Mouse (Mus musculus): ENCODE data around the gene Chek2.
"Not testable (repeated sequence)": the region's sequence is repeated elsewhere in the genome, so short reads cannot be mapped to it uniquely, and the experiment has no call there.

Chek2 gene

DNA sequence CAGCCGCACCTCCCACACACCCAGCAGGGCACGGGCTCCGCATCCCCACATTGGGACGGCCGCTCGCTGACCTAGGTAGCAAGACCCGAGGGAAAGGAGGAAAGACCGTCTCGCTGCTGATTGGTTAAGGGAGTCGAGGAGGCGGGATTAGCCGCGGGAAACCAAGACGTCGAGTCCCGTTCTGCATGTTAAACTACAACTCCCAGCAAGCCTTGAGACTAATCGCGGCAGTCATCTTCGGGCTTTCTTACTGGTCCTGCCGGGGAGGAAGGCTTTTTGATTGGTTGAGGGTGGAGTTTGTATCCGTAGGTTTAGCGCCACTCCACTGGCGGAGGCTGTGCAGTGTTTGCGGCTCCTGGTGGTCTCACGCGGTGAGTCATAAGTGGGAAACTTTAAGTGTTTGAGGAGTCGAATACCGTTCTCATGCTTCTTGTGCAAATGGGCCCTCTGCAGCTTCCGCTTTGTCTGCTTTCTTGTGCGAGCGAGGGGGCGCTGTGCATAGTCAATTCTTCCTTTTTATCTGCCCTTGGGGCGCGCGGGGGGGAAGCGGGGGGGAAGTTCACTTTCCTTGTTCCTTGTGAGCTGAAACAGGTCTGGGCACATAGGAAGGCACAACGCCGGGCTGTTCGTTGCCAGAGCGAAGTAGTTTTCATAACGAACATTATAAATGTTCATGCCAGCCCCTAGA is at the start of gene Chek2, which contains the start of gene Hscb:
Chek2 (plus strand) TSS at position 302 of the 688 bp plus-strand sequence.
Hscb (minus strand) TSS at position 100 of the 688 bp plus-strand sequence.
- in situ Hi-C loops (cut with MboI; ENCODE audit: low sequenced_read_pairs): no loop called here

DNA sequence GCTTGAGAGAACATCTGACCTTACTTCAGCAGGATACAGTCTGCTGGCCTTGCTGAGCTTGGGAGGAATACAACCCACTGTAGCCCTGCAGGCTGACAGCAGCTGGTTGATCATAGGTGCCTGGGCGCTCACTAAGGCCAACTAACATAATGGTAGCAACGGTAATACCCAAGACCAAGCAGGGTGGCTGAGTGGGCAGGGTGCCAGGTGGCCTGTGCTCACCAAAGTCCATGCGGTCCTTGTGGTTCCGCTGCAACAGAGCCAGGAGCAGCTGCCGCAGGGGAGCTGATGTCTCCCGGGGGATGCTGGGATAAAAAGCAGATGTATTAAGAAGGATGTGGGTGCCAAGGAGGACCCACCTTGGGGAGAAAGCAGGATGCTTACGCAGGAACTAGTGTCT is 45.4 kb upstream of the Chek2 start:
- in situ Hi-C loops (cut with MboI; ENCODE audit: low sequenced_read_pairs): no loop called here

- in situ Hi-C loops (cut with MboI; ENCODE audit: low sequenced_read_pairs): no loop called here
Measured at GRCm38 (mm10) chr5:110797696-110798095, 42.1 kb upstream of the Chek2 start.

GRCm38 (mm10) chr5:110801036-110801624 is 38.6 kb upstream of the Chek2 start:
- in situ Hi-C loops (cut with MboI; ENCODE audit: low sequenced_read_pairs): no loop called here

GRCm38 (mm10) chr5:110802186-110802585 is 37.6 kb upstream of the Chek2 start:
- in situ Hi-C loops (cut with MboI; ENCODE audit: low sequenced_read_pairs): no loop called here

DNA sequence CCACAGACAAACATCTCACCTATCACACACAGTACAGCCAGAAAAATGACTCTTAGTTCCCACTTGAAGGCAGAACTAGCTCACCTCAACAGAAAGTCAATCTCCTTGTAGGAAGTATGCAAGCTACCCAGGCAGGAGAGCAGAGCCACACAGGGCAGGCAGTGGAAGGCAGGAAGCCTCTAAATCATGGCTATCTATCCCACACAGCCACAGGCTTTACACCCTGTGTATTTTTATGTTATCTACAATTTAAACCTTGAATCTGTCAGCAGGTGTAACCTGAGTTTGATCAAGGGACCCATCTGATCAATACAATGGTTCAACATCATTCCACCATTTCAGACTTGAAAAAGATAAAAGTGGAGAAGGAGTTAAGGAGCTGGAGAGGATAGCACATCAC is 37.0 kb upstream of the Chek2 start:
- in situ Hi-C loops (cut with MboI; ENCODE audit: low sequenced_read_pairs): no loop called here

DNA sequence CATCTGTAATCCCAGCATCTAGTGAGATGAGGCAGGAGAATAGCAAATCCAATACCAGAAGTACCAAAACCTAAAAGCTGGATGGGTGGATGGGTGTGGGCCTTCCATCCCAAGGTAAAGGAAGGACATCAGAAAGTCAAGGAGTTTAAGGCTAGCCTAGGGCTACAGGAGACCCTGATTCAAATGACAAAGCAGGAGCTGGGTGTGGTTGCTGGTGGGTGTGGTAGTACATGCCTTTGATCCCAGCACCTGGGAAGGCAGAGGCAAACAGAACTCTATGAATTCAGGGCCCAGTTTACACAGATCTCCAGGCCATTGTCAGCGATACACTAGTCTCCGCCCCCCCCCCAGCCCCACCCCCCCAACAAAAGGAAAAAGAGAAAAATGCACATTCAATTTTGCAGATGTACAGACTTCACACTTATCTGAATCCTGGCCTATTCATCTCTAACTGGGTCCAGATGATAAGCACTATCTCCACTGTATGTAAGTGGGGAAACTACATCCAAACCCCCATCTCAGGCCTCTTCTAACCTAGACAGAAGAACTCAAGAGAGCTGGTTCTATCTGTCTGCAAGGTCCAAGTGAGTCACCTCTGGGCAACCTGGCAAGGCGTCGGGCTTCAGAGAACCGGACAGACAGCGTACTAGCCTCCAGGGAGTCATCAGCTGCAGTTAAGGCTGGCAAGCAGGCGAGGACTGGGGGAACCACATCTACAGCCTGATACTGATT is 35.6 kb upstream of the Chek2 start:
- in situ Hi-C loops (cut with MboI; ENCODE audit: low sequenced_read_pairs): no loop called here

GRCm38 (mm10) chr5:110806154-110806553 is 33.6 kb upstream of the Chek2 start:
- in situ Hi-C loops (cut with MboI; ENCODE audit: low sequenced_read_pairs): no loop called here

GRCm38 (mm10) chr5:110806676-110807075 is 33.1 kb upstream of the Chek2 start:
- in situ Hi-C loops (cut with MboI; ENCODE audit: low sequenced_read_pairs): no loop called here

DNA sequence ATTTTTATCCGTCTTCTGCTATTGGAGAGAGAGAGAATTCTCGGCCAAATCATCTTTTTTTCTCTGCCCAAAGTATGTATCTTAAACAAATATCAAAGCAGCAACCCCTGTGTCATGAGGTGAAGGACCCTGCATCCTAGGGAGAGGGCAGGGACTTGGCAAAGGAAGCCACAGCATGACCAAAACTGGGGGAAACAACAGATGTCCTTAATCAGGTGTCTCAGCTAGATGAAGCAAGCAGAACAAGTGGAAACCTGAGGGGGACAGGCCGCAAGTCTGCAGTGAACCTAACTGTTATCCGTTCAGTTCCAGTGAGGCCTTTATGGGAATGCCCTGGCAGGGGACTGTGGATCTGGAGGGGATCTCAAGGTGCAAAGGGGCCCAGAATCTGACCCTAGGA is 32.3 kb upstream of the Chek2 start:
- in situ Hi-C loops (cut with MboI; ENCODE audit: low sequenced_read_pairs): no loop called here

DNA sequence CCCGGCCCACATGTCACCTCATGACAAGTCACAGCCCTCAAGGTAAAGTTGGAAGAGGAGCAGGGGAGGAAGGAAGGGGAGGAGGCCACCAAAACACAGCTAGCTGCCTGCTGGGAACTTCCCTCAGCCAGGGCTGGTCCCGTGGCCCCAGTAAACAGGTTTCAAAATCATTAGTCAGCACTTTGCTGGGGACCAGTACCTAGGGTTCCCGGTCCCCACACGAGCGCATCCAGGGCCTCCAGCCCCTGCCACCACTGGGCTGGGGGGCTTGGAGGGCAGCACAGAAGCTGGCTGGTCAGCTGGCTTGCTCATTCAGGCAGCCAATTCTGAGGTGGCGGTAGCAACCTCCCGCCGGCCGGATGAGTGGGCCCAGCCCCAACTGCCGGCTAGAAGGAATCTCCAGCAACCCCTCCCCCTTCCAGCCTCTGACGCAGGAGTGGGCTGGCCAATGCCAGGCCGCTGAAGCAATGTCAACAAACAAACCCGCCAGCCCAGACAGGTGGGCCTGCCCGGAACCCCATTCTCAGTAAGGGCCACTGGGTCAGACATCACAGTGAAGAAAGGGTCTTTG is 31.6 kb upstream of the Chek2 start:
- in situ Hi-C loops (cut with MboI; ENCODE audit: low sequenced_read_pairs): no loop called here

- in situ Hi-C loops (cut with MboI; ENCODE audit: low sequenced_read_pairs): no loop called here
Measured at GRCm38 (mm10) chr5:110808821-110809666, 30.7 kb upstream of the Chek2 start.

DNA sequence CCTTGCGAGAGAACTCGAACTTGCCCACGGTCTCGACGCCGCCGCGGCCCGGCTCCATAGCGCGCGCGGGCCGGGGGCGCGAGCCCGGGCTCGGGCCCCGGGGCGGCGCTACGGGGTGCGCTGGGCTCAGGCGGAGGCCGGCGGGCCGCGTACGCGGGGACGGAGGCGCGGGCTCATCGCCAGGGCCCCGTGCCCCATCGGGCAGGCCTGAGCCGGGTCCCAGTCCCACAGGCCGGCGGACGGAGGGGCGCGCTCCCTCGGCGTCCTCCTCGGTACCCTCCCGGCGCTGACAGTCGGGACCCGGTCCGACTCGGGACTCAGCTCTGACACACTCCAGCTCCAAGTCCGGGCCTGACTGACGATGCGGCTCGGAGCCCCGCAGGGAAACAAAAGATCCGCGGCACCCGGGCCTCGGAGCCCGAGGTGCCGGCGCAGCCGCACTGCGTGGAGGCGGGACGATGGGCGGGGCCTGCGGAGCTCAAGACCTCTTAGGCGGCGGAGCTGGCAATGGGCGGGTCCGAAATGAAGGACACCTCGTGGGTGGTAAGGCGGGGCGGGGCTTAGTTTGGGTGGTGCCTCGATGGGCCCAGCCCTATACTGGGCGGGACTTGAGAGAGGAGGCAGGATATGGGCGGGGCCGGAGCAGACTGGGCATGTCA is 30.0 kb upstream of the Chek2 start, which contains the start of gene Ulk1:
Ulk1 (minus strand) TSS at position 431 of the 659 bp plus-strand sequence.
- in situ Hi-C loops (cut with MboI; ENCODE audit: low sequenced_read_pairs): no loop called here

DNA sequence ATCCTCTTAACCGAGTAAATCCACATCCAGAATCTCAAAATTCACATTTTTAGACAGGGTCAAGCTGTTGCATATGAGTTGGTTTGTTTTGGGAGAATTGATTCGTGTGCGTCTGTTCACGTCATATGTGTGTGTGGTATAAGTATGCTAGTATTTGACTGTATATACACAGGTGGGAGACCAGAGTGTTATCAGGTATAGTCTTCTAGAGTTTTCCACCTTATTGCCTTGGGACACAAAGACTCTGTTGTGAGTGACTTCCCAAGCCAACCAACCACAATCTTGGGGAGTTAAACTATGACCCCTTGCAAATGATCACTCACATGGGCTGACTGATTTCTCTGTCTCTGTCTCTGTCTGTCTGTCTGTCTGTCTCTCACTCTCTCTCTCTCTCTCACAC is 15.4 kb upstream of the Chek2 start:
- in situ Hi-C loops (cut with MboI; ENCODE audit: low sequenced_read_pairs): no loop called here

- in situ Hi-C loops (cut with MboI; ENCODE audit: low sequenced_read_pairs): no loop called here
Measured at GRCm38 (mm10) chr5:110826781-110827495, 12.8 kb upstream of the Chek2 start.

GRCm38 (mm10) chr5:110827576-110827975 is 12.2 kb upstream of the Chek2 start:
- in situ Hi-C loops (cut with MboI; ENCODE audit: low sequenced_read_pairs): no loop called here

- in situ Hi-C loops (cut with MboI; ENCODE audit: low sequenced_read_pairs): no loop called here
Measured at GRCm38 (mm10) chr5:110831036-110831720, 8.6 kb upstream of the Chek2 start.

GRCm38 (mm10) chr5:110835959-110836358 is 3.8 kb upstream of the Chek2 start:
- in situ Hi-C loops (cut with MboI; ENCODE audit: low sequenced_read_pairs): no loop called here

DNA sequence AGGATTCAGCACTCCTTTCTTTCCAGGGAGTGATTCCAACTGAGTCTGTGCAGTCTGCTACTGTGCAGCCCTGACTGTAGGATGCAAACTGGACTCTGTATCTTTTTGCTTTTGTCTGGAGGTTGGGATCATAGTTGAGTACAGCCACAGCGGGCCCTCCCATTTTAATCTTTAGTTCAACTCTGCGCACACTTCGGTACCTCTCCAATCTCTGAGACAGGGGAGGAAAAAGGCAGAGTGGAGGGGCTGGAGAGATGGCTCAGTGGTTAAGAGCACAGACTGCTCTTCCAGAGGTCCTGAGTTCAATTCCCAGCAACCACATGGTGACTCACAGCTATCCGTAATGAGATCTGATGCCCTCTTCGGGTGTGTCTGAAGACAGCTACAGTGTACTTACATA is 1.8 kb upstream of the Chek2 start:
- in situ Hi-C loops (cut with MboI; ENCODE audit: low sequenced_read_pairs): not testable (repeated sequence)
